Mouse (Mus musculus) kidney, adult 2 months (tissue): ENCODE data around the gene Pnp. TPM values are rescaled to one million over a fixed set of nuclear protein-coding genes. Genes with fewer than 3 reads are reported as not detected.
"Not testable (repeated sequence)": the region's sequence is repeated elsewhere in the genome, so short reads cannot be mapped to it uniquely, and the experiment has no call there.

ENCODE experiments used
- DNase-seq: peaks from one replicate; pipeline ENCODE4 v3.0.0; 2021
- H3K27ac ChIP-seq: fragments of 200-500 bp; 2 replicates; pipeline ENCODE4 v1.5.1; 2012; ENCODE audit warnings: low read depth, low read length, control low read depth, inconsistent platforms; ENCODE audit not compliant: insufficient read depth
- H3K27me3 ChIP-seq: fragments of 200-500 bp; replicated peaks from 2 replicates; pipeline ENCODE4 v1.6.1; 2012; ENCODE audit warnings: mild to moderate bottlenecking, moderate library complexity, low read length, inconsistent platforms; ENCODE audit not compliant: control insufficient read depth, insufficient read depth
- H3K36me3 ChIP-seq: fragments of 200-500 bp; 2 replicates; pipeline ENCODE4 v1.6.1; 2012; ENCODE audit warnings: mild to moderate bottlenecking, moderate library complexity, low read length, inconsistent platforms; ENCODE audit not compliant: control insufficient read depth, insufficient read depth
- H3K4me1 ChIP-seq: fragments of 200-500 bp; 2 replicates; pipeline ENCODE4 v1.6.1; 2011; ENCODE audit warnings: low read length; ENCODE audit not compliant: control insufficient read depth, insufficient read depth
- H3K4me3 ChIP-seq: fragments of 200-500 bp; 2 replicates; pipeline ENCODE4 v1.5.1; 2011; ENCODE audit warnings: mild to moderate bottlenecking, low read depth, low read length, control low read depth; ENCODE audit not compliant: insufficient read depth
- CTCF ChIP-seq: fragments of 200-500 bp; conservative IDR thresholded peaks from 2 replicates; pipeline ENCODE4 v1.5.1; 2011; ENCODE audit warnings: low read depth, mild to moderate bottlenecking, control low read depth, low read length, moderate library complexity, mixed read lengths; ENCODE audit not compliant: insufficient read depth, insufficient read length
- POLR2A ChIP-seq: fragments of 200-500 bp; IDR thresholded peaks from one replicate; pipeline ENCODE4 v1.6.1; 2011; ENCODE audit warnings: low read depth, low read length, control low read depth
- WGBS: fragments of 180-500 bp; shearing (Covaris S2); methylation state at CpG from one replicate; pipeline ENCODE4 v1.1.7; 2018; 5-methylcytosine and 5-hydroxymethylcytosine counted together
- polyA plus RNA-seq: library from polyadenylated mRNA; depleted of rRNA; stranded (reverse); fragments of >200 nt; gene quantifications from 2 replicates; pipeline ENCODE4 v1.2.3, GENCODE M21; 2012

Pnp gene
- polyA plus RNA-seq, 1 experiment: 91.3 TPM

DNA sequence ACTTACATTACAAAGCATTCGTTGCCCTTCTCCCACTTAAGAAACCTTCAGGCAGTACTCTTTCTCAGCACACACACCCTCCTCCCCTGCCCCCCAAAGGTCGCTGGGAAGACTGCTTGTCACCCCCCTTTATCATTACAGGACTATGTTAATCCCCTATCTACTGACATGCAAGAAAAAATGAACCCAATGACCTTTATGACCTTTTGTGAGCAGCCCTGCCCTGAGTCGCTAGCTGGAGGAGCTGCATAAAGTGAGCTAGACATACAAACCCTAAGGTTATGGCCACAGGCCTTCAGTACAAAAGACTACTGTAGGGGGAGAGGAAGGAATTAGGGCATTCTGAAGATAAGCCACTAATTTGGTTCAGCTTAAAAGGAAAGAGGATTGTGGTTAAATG lies 19.5 kb upstream of the Pnp start:
- no peaks in the 10 kb centered on the region for H3K4me1 ChIP-seq
- no peak for DNase-seq
- TF ChIP-seq CTCF: no peak
- no peak for TF ChIP-seq POLR2A
- H3K27ac ChIP-seq: no peak overlapping the region
- H3K27me3 ChIP-seq: no peaks in the 10 kb centered on the region
- peaks cover 4% of the 10 kb centered on the region for H3K36me3 ChIP-seq
- 76% methylated on average over 3 of the region's 3 CpGs for WGBS
- no peak overlapping the region for H3K4me3 ChIP-seq

DNA sequence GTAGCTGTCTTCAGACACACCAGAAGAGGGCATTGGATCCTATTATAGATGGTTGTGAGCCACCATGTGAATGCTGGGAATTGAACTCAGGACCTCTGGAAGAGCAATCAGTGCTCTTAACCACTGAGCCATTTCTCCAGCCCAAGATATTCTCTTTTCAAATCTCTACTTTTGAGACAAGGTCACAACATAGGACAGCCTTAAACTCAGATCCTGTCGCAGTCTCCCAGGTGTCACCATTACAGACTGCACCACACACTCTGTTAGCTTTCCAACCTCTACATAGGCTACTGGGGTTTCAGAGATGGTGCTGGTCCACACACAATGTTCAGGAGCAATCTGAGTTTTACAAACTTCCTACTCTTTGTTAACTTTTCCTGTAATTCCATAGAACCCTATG lies 7.4 kb upstream of the Pnp start:
- not testable (repeated sequence) for DNase-seq, H3K36me3 ChIP-seq, H3K27me3 ChIP-seq, H3K4me1 ChIP-seq, H3K4me3 ChIP-seq, H3K27ac ChIP-seq
- 51% methylated on average over 1 of the region's 1 CpGs for WGBS

DNA sequence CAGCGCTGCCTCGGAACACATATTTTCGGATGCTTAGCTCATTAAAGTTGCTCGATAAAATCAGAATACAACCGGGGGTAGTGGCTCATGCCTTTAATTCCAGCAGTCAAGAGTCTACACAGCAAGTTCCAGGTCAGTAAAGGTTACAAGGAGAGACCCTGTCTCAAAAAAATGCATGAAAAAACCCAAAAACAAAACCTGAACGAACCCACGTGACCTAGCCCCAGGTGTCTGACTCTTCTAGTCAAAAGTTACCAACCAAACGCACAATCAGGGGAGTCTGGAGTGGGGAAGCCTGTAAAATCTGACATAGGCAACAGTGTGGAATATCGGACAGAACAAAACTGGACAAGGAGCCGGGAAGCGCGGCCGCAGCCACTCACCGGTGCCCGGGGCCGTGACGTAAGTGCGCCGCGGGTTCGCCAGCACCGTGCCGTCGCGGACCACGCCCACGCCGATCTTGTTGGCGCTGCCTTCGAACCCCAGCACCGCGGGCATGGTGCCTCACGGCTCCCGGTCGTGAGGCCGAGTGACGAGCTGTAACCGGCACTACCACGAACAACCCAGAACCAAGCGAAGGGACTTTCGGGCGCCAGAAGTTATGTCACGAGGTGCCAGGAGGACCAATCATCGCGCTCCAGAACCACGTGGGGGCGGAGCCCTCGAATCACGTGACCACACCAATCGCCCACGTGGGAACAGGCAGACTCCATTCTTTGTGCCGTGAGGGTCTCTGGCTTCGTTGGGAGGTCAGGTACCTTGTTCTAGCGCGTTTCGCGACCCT lies 6.4 kb upstream of the Pnp start, which contains the start of the genes Osgep and Apex1:
Osgep (minus strand) TSS at position 613 of the 784 bp plus-strand sequence.
Apex1 (plus strand) TSS at position 688 of the 784 bp plus-strand sequence.
- WGBS: under 1% methylated on average over 57 of the region's 57 CpGs
- peak; percentile 98 for DNase-seq
- H3K4me1 ChIP-seq: peaks cover 1% of the 10 kb centered on the region; the same call in 1 of the 2 replicates
- peak within 1 kb of the TSS; percentile 57 for H3K4me3 ChIP-seq
- peak; percentile 23 for TF ChIP-seq POLR2A
- no peak for TF ChIP-seq CTCF
- H3K27ac ChIP-seq: peak within 1 kb of the TSS; percentile 58
- H3K36me3 ChIP-seq: no peaks in the 10 kb centered on the region; the same call in 1 of the 2 replicates
- H3K27me3 ChIP-seq: no peaks in the 10 kb centered on the region

DNA sequence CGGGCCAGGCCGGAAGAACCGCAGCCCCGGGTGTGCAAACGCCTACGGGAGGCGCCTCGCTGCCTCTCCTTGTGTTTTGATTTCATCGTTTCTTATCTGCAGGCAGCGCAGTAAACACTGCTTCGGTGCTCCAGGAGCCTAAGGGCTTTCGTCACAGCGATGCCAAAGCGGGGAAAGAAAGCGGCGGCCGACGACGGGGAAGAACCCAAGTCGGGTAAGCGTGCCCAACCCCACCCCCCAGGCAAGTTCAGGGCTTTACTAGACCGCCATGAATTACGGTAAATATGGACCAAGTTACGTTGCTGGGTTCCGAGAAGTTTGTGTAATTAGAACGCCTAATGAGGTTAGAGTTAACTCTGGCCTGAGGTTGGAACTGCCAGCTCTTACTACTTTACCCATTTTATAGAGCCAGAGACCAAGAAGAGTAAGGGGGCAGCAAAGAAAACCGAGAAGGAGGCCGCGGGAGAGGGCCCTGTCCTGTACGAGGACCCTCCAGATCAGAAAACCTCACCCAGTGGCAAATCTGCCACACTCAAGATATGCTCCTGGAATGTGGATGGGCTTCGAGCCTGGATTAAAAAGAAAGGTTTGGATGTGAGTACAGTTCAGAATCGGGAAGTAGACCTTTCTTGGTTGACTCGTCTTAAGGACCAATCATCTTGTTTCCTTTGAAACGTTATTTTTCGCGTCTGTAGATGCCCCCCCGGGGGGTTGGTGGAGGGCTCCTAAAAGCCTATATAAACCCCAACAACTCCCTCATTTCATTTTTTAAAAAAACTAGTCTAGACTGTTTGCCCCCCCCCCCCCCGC lies 5.6 kb upstream of the Pnp start:
- no peak overlapping the region for H3K27ac ChIP-seq
- peaks cover 8% of the 10 kb centered on the region; the same call in 1 of the 2 replicates for H3K4me1 ChIP-seq
- TF ChIP-seq POLR2A (no peak), CTCF (no peak)
- peak overlapping the region; percentile 57 for H3K4me3 ChIP-seq
- H3K27me3 ChIP-seq: no peaks in the 10 kb centered on the region
- 1% methylated on average over 38 of the region's 38 CpGs for WGBS
- no peak for DNase-seq
- no peaks in the 10 kb centered on the region; the same call in 1 of the 2 replicates for H3K36me3 ChIP-seq

DNA sequence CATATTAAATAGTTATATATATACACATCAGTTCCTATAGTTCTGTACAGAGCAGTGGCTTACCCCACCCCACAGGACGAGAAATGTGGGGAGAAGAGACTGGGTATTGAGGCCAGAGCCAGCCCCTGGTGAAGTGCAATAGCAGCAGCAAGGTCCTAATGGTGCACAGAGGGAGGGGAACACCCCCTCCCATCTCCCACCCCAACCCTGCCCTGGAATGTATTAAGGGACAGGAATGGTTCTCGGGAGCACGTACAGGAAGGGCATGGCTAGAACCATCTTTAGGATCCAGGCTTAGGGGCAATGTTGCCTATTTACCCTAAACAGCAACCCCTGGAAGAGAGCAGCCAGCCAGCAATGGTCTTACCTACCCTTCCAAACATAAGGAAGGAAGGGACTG lies 3.5 kb upstream of the Pnp start:
- Histone ChIP-seq H3K36me3 (no peaks in the 10 kb centered on the region; the same call in 1 of the 2 replicates), H3K27me3 (no peaks in the 10 kb centered on the region), H3K4me1 (peaks cover 11% of the 10 kb centered on the region; the same call in 1 of the 2 replicates), H3K4me3 (no peak overlapping the region), H3K27ac (no peak overlapping the region)
- 72% methylated on average over 3 of the region's 3 CpGs for WGBS
- no peak for TF ChIP-seq CTCF
- no peak for TF ChIP-seq POLR2A
- DNase-seq: no peak

DNA sequence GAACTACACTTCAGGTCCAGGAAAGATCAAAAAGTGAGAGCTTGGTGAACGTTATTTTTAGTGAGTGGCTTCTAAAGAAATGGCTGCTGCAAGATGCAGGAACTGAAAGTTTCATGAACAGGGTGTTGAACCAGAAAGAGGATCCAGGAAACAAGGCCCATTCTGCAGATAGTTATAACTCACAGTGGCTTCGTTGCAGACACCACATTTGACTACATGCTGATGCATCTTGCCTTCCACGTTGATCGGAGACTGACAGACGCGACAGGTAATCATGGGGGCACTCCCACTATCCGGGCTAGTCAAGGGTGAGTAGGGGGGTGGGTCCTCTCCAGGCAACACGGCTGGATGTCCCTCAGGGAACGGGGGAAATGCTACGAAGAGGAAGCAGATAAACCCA lies 931 bp upstream of the Pnp start:
- WGBS: 7% methylated on average over 10 of the region's 10 CpGs
- no peaks in the 10 kb centered on the region for H3K27me3 ChIP-seq
- H3K4me3 ChIP-seq: peak overlapping the region; percentile 75
- no peak for TF ChIP-seq CTCF
- no peak for TF ChIP-seq POLR2A
- DNase-seq: peak; percentile 23
- H3K27ac ChIP-seq: peak overlapping the region; percentile 78; the same call in 1 of the 2 replicates
- peaks cover 11% of the 10 kb centered on the region; the same call in 1 of the 2 replicates for H3K4me1 ChIP-seq
- no peaks in the 10 kb centered on the region; the same call in 1 of the 2 replicates for H3K36me3 ChIP-seq

DNA sequence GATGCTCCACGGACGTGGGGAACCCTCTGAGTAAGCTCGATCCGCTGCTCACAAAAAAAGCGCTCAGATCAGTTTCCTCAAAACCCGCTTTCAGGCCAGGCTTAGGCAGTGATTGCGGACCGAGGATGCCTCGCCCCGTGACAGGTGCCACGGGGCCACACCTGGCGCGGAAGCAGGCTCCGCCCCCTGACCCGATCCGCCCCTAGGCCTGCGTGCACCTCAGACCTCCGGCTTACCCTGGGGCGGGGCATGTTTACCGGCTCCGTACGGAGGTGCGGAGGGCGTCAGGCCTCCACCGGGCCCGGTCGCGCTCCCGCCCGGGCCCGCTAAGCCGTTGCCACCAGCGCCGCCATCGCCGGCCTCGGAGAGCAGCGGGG lies 517 bp upstream of the Pnp start:
- peak; percentile 81 for DNase-seq
- under 1% methylated on average over 38 of the region's 38 CpGs for WGBS
- H3K4me3 ChIP-seq: peak overlapping the region; percentile 75
- H3K36me3 ChIP-seq: no peaks in the 10 kb centered on the region; the same call in 1 of the 2 replicates
- TF ChIP-seq CTCF: no peak
- TF ChIP-seq POLR2A: no peak
- H3K4me1 ChIP-seq: peaks cover 11% of the 10 kb centered on the region; the same call in 1 of the 2 replicates
- H3K27ac ChIP-seq: peak overlapping the region; percentile 78
- no peaks in the 10 kb centered on the region for H3K27me3 ChIP-seq
